Mouse (Mus musculus) Muller cell, postnatal 12 days (primary cell): ENCODE results near the gene Mrfap1.

Source experiments
- DNase-seq: peaks from one replicate; pipeline ENCODE4 v3.0.0-alpha.2; 2015; ENCODE audit errors: inconsistent ontology term

Gene Mrfap1

GRCm38 (mm10) chr5:36796296-36797014, at the start of gene Mrfap1:
Mrfap1 (minus strand) TSS chr5:36796772.
- peak; percentile 96 for DNase-seq

GRCm38 (mm10) chr5:36844490-36844889, 47.9 kb upstream of the Mrfap1 start:
- no peak for DNase-seq

- no peak for DNase-seq
Measured at GRCm38 (mm10) chr5:36841701-36842100, 45.1 kb upstream of the Mrfap1 start.

- DNase-seq = no peak
Measured at GRCm38 (mm10) chr5:36840092-36840491, 43.5 kb upstream of the Mrfap1 start.

- DNase-seq = no peak
Measured at GRCm38 (mm10) chr5:36839602-36840001, 43.0 kb upstream of the Mrfap1 start.

- DNase-seq = no peak
Measured at GRCm38 (mm10) chr5:36839032-36839431, 42.5 kb upstream of the Mrfap1 start.

- peak; percentile 33 for DNase-seq
Measured at GRCm38 (mm10) chr5:36835933-36836332, 39.4 kb upstream of the Mrfap1 start.

GRCm38 (mm10) chr5:36831272-36831671, 34.7 kb upstream of the Mrfap1 start:
- no peak for DNase-seq

- DNase-seq = peak; percentile 89
Measured at GRCm38 (mm10) chr5:36829913-36830879, 33.6 kb upstream of the Mrfap1 start, which contains the start of gene Man2b2. Man2b2 (minus strand) TSS chr5:36830653.

- no peak for DNase-seq
Measured at GRCm38 (mm10) chr5:36829098-36829497, 32.5 kb upstream of the Mrfap1 start.

GRCm38 (mm10) chr5:36822907-36823306, 26.3 kb upstream of the Mrfap1 start:
- no peak for DNase-seq

GRCm38 (mm10) chr5:36820142-36820541, 23.6 kb upstream of the Mrfap1 start:
- peak; percentile 22 for DNase-seq

GRCm38 (mm10) chr5:36819742-36820141, 23.2 kb upstream of the Mrfap1 start:
- DNase-seq = no peak

- DNase-seq = no peak
Measured at GRCm38 (mm10) chr5:36817738-36818137, 21.2 kb upstream of the Mrfap1 start.

- DNase-seq = no peak
Measured at GRCm38 (mm10) chr5:36814554-36814953, 18.0 kb upstream of the Mrfap1 start.

GRCm38 (mm10) chr5:36811413-36811812, 14.8 kb upstream of the Mrfap1 start:
- peak; percentile 43 for DNase-seq

GRCm38 (mm10) chr5:36810634-36811033, 14.1 kb upstream of the Mrfap1 start:
- no peak for DNase-seq

- no peak for DNase-seq
Measured at GRCm38 (mm10) chr5:36809123-36809522, 12.6 kb upstream of the Mrfap1 start.

- DNase-seq = no peak
Measured at GRCm38 (mm10) chr5:36807106-36807505, 10.5 kb upstream of the Mrfap1 start.

- DNase-seq = no peak
Measured at GRCm38 (mm10) chr5:36797291-36797690, 719 bp upstream of the Mrfap1 start.

GRCm38 (mm10) chr5:36795647-36796295, 801 bp downstream of the Mrfap1 start:
- DNase-seq = peak; percentile 82

- no peak for DNase-seq
Measured at GRCm38 (mm10) chr5:36791861-36792260, 4.7 kb downstream of the Mrfap1 start.
